Mouse (Mus musculus) thymus, adult 2 months (tissue): ENCODE data around the gene Sox6. TPM values are rescaled to one million over a fixed set of nuclear protein-coding genes. Genes with fewer than 3 reads are reported as not detected.

Source experiments
- DNase-seq: peaks from one replicate; pipeline ENCODE4 v3.0.0; 2021
- H3K27ac ChIP-seq: fragments of 200-500 bp; 2 replicates; pipeline ENCODE4 v1.5.1; 2012; ENCODE audit warnings: low read length, control low read depth; ENCODE audit not compliant: control insufficient read depth, insufficient read depth
- H3K27me3 ChIP-seq: fragments of 200-500 bp; 2 replicates; pipeline ENCODE4 v1.6.1; 2012; ENCODE audit warnings: mild to moderate bottlenecking, low read length, moderate library complexity, mixed read lengths; ENCODE audit not compliant: control insufficient read depth, insufficient read depth
- H3K36me3 ChIP-seq: fragments of 200-500 bp; 2 replicates; pipeline ENCODE4 v1.6.1; 2012; ENCODE audit warnings: mild to moderate bottlenecking, low read length, moderate library complexity; ENCODE audit not compliant: control insufficient read depth, insufficient read depth
- H3K4me1 ChIP-seq: fragments of 200-500 bp; replicated peaks from 2 replicates; pipeline ENCODE4 v1.6.1; 2012; ENCODE audit warnings: low read length; ENCODE audit not compliant: control insufficient read depth, insufficient read depth
- H3K4me3 ChIP-seq: fragments of 200-500 bp; 2 replicates; pipeline ENCODE4 v1.5.1; 2012; ENCODE audit warnings: mild to moderate bottlenecking, low read length, control low read depth, moderate library complexity; ENCODE audit not compliant: control insufficient read depth, insufficient read depth
- CTCF ChIP-seq: fragments of 200-500 bp; IDR thresholded peaks from 2 replicates; pipeline ENCODE4 v1.5.1; 2012; ENCODE audit warnings: mild to moderate bottlenecking, control low read depth, low read length, moderate library complexity, borderline replicate concordance; ENCODE audit not compliant: control insufficient read depth, poor library complexity, insufficient read depth; ENCODE audit errors: extremely low read depth
- POLR2A ChIP-seq: fragments of 200-500 bp; IDR thresholded peaks from 2 replicates; pipeline ENCODE4 v1.6.1; 2012; ENCODE audit warnings: mild to moderate bottlenecking, low read length, control low read depth, moderate library complexity; ENCODE audit not compliant: control insufficient read depth, poor library complexity, insufficient read depth; ENCODE audit errors: extremely low read depth
- WGBS: fragments of 180-500 bp; shearing (Covaris S2); methylation state at CpG from one replicate; pipeline ENCODE4 v1.1.7; 2018; 5-methylcytosine and 5-hydroxymethylcytosine counted together
- polyA plus RNA-seq: library from polyadenylated mRNA; depleted of rRNA; stranded (reverse); fragments of >200 nt; gene quantifications from 2 replicates; pipeline ENCODE4 v1.2.3, GENCODE M21; 2012

The Sox6 gene
- polyA plus RNA-seq, 1 experiment, result 2.1 TPM

- Histone ChIP-seq H3K4me1 (no peaks in the 10 kb centered on the region), H3K4me3 (no peak overlapping the region), H3K27ac (no peak overlapping the region), H3K27me3 (no peaks in the 10 kb centered on the region), H3K36me3 (no peaks in the 10 kb centered on the region)
- DNase-seq, result no peak
- 73% methylated on average over 8 of the region's 8 CpGs for WGBS
- no peak for TF ChIP-seq POLR2A
- TF ChIP-seq CTCF, result no peak
Measured at GRCm38 (mm10) chr7:115750275-115750825, 288.2 kb downstream of the Sox6 start.

GRCm38 (mm10) chr7:115747541-115747940 lies 291.1 kb downstream of the Sox6 start:
- Histone ChIP-seq H3K27ac (no peak overlapping the region), H3K4me1 (no peaks in the 10 kb centered on the region), H3K27me3 (no peaks in the 10 kb centered on the region), H3K36me3 (no peaks in the 10 kb centered on the region), H3K4me3 (no peak overlapping the region)
- TF ChIP-seq POLR2A (no peak), CTCF (no peak)
- DNase-seq, result no peak
- 95% methylated on average over 7 of the region's 7 CpGs for WGBS

GRCm38 (mm10) chr7:115745672-115746253 lies 292.8 kb downstream of the Sox6 start:
- 89% methylated on average over 4 of the region's 4 CpGs for WGBS

GRCm38 (mm10) chr7:115734137-115734536 lies 304.5 kb downstream of the Sox6 start:
- H3K4me1 ChIP-seq, result no peaks in the 10 kb centered on the region
- peak; percentile 19 for DNase-seq
- H3K36me3 ChIP-seq, result no peaks in the 10 kb centered on the region
- no peak overlapping the region for H3K4me3 ChIP-seq
- H3K27ac ChIP-seq, result no peak overlapping the region
- WGBS, result 5% methylated on average over 7 of the region's 7 CpGs
- no peak for TF ChIP-seq POLR2A
- no peak for TF ChIP-seq CTCF
- no peaks in the 10 kb centered on the region for H3K27me3 ChIP-seq

More at GRCm38 (mm10) chr7:115745672-115746253, 292.8 kb downstream of the Sox6 start:
- Histone ChIP-seq H3K36me3 (no peaks in the 10 kb centered on the region), H3K4me3 (no peak overlapping the region), H3K4me1 (no peaks in the 10 kb centered on the region), H3K27ac (no peak overlapping the region), H3K27me3 (no peaks in the 10 kb centered on the region)
- no peak for DNase-seq
- no peak for TF ChIP-seq POLR2A
- TF ChIP-seq CTCF, result no peak

GRCm38 (mm10) chr7:115732824-115733223 lies 305.8 kb downstream of the Sox6 start:
- Histone ChIP-seq H3K4me3 (no peak overlapping the region), H3K27me3 (no peaks in the 10 kb centered on the region), H3K36me3 (no peaks in the 10 kb centered on the region), H3K4me1 (no peaks in the 10 kb centered on the region), H3K27ac (no peak overlapping the region)
- TF ChIP-seq POLR2A, result no peak
- 95% methylated on average over 1 of the region's 1 CpGs for WGBS
- DNase-seq, result no peak

- H3K27me3 ChIP-seq, result no peaks in the 10 kb centered on the region
- H3K36me3 ChIP-seq, result no peaks in the 10 kb centered on the region
- H3K4me1 ChIP-seq, result no peaks in the 10 kb centered on the region
- no peak overlapping the region for H3K27ac ChIP-seq
- DNase-seq, result no peak
- 96% methylated on average over 2 of the region's 2 CpGs for WGBS
- no peak for TF ChIP-seq POLR2A
- TF ChIP-seq CTCF, result no peak
- no peak overlapping the region for H3K4me3 ChIP-seq
Measured at GRCm38 (mm10) chr7:115726776-115727175, 311.8 kb downstream of the Sox6 start.

GRCm38 (mm10) chr7:115724404-115724803 lies 314.2 kb downstream of the Sox6 start:
- no peaks in the 10 kb centered on the region for H3K36me3 ChIP-seq
- no peak overlapping the region for H3K27ac ChIP-seq
- DNase-seq, result no peak
- no peak for TF ChIP-seq CTCF
- 83% methylated on average over 2 of the region's 2 CpGs for WGBS
- H3K4me3 ChIP-seq, result no peak overlapping the region
- H3K27me3 ChIP-seq, result no peaks in the 10 kb centered on the region
- H3K4me1 ChIP-seq, result no peaks in the 10 kb centered on the region
